Mouse (Mus musculus): ENCODE data around the gene 6820408C15Rik. TPM values are rescaled to one million over a fixed set of nuclear protein-coding genes. Genes with fewer than 3 reads are reported as not detected.
A peak's percentile ranks its signal among the peaks of the same experiment; 100 is the strongest.

The 6820408C15Rik gene
- total RNA-seq, 2 experiments from 2014 or later: 2.6 to 3.1 TPM

DNA sequence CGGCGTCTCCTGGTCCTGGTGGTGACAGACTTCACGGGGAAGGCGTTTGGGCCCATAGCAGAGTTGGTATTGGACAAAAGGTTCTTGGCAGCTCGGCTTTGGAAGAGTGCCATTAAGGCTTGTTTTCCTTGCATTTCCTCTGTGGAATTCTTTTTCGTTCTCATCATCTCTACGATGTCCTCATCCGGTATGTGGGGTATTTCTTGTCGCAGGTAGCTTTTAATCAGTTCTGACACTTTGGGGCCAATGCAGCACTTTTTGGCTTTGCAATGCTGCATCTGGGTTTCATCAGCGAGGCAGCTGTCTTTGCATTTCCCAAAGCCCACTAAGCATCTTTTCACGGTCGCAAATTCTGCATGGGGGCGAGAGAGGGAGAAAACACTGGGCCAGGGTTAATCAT, 43.9 kb downstream of the 6820408C15Rik start:
- intact Hi-C loops (cut with DNase I): no loop called here
- no peak for DNase-seq

DNA sequence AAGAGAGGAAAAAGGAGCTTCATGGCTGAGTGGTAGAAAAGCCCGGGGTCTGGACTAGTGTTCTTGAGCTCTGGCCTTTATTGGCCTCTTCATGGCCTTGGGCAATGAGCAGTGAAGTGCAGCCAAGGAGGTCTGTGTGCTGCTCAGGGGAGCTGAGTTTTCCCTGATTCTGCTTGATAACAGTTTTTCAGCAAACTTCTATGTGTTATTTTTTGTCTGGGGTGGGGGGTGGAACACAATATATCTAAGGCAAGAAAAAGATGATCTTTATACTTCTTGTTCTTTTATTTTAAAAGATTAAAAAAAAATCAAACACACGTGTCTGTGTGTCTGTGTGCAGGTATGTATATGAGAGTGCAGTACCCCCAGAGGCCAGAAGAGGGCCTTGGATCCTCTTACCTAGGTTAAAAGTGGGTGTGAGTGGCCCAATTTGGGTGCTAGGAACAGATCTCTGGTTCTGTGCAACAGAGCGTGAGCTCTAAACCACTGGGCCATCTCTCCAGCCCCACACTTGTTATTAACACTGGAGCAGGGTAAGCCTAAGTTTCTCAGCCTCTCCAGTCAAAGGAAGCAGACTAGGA, 49.3 kb downstream of the 6820408C15Rik start, which contains the start of gene Defb23:
Gene Defb23, minus strand, starts transcription at position 51 of the 581 bp plus-strand sequence.
- intact Hi-C loops (cut with DNase I): no loop called here

DNA sequence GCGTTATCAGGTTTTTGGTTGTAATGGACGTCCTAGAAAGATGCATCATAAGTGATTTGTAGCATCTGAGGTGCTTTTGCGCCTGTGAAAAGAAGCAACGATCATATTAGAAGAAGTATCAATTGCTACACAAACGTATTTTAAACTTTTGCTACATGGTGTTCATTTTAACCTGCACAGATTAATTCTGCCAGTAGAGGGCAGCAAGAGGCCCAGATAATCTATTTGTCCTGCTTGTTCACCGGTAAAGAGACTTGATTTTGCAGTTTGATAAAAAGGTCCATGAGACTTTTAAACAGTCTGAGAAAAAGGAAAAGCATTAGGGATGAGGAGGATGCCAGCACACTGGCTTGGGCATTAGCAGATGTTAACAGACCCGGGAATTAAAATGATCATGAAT, 55.6 kb downstream of the 6820408C15Rik start:
- DNase-seq: peak; percentile 17
- intact Hi-C loops (cut with DNase I): no loop called here

More for the DNA sequence above, 49.3 kb downstream of the 6820408C15Rik start, which contains the start of gene Defb23:
- DNase-seq: no peak

DNA sequence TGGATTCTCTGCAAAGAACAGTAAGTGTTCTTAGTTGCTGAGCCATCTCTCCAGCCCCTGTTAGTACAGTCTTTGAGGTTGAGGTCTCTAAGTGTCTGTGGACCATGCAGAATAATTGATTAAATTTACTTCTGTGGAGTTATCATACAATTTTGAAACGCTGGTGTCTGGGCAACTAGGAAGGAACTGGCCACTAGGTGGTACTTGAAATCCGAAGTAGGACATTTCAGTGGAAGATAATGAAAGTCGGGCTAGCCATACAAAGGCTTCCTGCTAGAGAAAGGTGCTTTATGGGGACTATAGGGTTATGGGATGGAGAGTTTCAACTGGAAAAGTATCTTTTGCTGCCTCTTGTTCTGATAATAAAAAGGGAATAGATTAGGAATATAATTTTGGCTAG, 57.0 kb downstream of the 6820408C15Rik start:
- DNase-seq: no peak
- intact Hi-C loops (cut with DNase I): no loop called here

DNA sequence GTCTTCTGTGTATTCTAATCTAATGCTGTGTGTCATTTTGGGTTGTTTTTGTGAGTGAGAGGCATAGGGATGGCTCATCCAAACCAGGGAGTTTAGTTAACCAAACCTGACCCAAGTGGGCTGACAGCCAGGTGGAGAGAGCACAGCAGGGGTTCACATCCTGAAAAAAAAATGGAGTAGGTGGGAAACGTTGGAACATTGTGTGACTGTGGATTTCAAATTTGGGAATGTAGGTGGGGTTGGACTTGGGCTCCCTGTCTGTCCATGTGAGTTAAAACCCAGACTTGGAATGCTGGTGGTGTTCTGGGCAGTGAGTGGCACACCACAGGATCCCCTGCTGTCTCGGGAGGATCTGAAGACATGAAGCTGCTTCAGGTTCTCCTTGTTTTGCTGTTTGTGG, 61.4 kb downstream of the 6820408C15Rik start, which contains the start of gene Defb20:
Gene Defb20, plus strand, starts transcription at position 301 of the 400 bp plus-strand sequence.
- intact Hi-C loops (cut with DNase I): no loop called here
- DNase-seq: no peak

DNA sequence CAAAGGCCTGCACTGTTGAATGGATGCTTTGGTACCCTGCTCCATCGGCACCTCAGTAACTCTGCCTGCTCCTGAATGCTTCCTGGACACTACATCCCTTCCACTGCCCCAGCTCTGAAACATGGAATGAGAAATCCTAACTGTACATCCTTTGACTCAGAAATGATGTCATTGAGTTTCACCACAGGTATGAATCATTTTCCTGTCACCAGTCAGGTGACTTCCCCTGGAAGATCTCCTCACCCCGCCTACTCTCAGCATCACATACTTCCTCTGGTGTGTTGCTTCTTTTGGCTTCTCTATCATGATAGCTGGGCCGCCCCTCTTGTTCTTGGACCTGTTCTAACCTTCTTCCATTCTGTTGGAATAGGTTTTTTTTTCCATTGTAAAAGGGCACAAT, 65.5 kb downstream of the 6820408C15Rik start:
- DNase-seq: no peak
- intact Hi-C loops (cut with DNase I): no loop called here

DNA sequence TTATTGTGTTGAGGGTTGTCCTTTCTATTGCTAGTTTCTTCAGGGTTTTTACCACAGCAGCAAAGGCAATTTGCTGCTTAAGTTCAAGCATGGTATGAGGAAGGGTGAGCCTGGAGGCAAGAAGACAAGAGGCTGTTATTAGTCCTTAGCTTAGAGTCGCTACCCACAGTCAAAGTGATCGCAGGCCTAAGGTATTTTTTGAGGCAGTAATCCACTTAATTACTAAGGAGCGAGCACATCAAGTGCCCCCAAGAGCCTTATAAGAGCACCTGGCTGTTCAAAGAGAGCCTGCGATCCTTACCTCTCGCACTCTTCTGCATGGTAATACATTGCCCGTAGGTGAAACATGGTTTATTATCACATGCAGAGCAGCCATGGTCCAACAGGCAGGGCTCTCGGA, 66.3 kb downstream of the 6820408C15Rik start:
- DNase-seq: no peak
- intact Hi-C loops (cut with DNase I): no loop called here

DNA sequence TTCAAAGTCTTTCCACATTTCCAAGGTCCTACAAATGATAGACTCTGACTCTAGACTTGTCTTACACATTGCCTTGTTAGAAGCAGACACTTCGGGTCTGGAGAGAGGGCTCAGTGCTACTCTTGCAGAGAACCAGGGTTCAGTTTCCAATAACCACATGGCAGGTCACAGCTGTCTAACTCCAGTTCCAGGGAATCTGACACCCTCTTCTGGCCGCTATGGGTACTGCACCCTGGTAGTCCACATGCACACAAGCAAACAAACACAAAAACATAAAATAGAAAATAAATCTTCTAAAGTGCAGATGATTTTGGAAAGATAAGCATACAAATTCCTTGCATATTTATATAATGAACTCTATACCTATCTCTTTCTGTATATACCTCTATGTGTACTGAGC, 71.6 kb downstream of the 6820408C15Rik start:
- no peak for DNase-seq
- intact Hi-C loops (cut with DNase I): no loop called here

DNA sequence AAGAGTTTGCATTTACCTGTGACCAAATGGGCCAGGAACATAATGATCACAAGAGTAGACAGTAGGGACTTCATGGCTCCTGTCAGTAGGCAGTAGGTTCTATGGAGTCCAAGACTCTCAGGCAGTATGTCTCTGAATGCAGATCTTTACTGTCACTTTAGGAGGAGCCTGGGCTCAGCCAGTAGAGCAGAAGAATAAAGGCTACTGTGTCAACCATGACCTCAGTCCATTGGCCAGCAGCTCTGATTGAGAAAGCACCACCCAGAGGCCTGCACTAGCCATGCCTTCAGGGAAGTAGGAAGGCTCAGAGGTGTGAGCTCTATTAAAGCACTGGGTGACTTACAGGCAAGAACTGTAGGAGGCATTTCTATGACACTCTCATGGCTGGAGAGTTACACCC, 74.7 kb downstream of the 6820408C15Rik start, which contains the start of gene Defb22:
Gene Defb22, minus strand, starts transcription at position 101 of the 400 bp plus-strand sequence.
- intact Hi-C loops (cut with DNase I): no loop called here
- DNase-seq: no peak

DNA sequence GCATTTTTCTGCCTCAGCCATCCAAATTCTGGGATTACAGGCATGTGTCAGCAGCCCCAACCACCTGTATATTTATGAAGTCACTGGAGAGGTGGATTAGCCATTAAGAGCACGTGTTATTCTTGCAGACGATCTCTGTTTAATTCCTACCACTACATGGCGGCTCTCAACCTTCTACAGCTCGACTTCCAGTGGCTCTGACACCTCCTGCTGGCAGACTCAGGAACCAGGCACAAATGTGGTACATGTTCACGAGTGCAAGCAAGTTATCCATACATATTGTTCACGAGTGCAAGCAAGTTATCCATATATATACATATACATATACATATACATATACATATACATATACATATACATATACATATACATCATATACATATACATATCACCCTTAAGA, 77.8 kb downstream of the 6820408C15Rik start:
- DNase-seq: no peak
- intact Hi-C loops (cut with DNase I): no loop called here

Other genes with a start within 250 kb of the 6820408C15Rik start
- gene Csnk2a1, start 188.7 kb upstream of the 6820408C15Rik start, total RNA-seq (2021): 100 to 1,000 TPM; 142 to 148 TPM
- 10 to 100 TPM; 41.2 to 42.6 TPM for gene Tbc1d20, start 121.8 kb upstream of the 6820408C15Rik start, total RNA-seq (2021)
- 100 to 1,000 TPM; 123 to 134 TPM for gene Rbck1, start 82.9 kb upstream of the 6820408C15Rik start, total RNA-seq (2021)
- gene Trib3, start 71.6 kb upstream of the 6820408C15Rik start, total RNA-seq (2021): 1 to 10 TPM in 1 of 2 experiments, under 1 TPM in 1; 0.92 to 1.4 TPM
- 10 to 100 TPM; 18.7 to 27.1 TPM for gene Nrsn2, start 38.9 kb upstream of the 6820408C15Rik start, total RNA-seq (2021)
- 100 to 1,000 TPM; 102 to 105 TPM for gene Sox12, start 17.5 kb upstream of the 6820408C15Rik start, total RNA-seq (2021)
- 10 to 100 TPM; 12.5 to 13.8 TPM for gene Zcchc3, start 560 bp upstream of the 6820408C15Rik start, total RNA-seq (2021)
- gene Defb23, start 49.0 kb downstream of the 6820408C15Rik start, total RNA-seq (2021): not detected
- gene Defb20, start 61.5 kb downstream of the 6820408C15Rik start, total RNA-seq (2021): not detected
- not detected for gene Defb22, start 74.6 kb downstream of the 6820408C15Rik start, total RNA-seq (2021)
- gene Defb26, start 96.1 kb downstream of the 6820408C15Rik start, total RNA-seq (2021): not detected
- gene Defb28, start 102.7 kb downstream of the 6820408C15Rik start, total RNA-seq (2021): not detected
- not detected for gene Defb29, start 124.5 kb downstream of the 6820408C15Rik start, total RNA-seq (2021)
- gene Gm17416, start 153.8 kb downstream of the 6820408C15Rik start, total RNA-seq (2021): not detected
- not detected for gene Defb21, start 157.2 kb downstream of the 6820408C15Rik start, total RNA-seq (2021)
- not detected for gene Defb19, start 164.7 kb downstream of the 6820408C15Rik start, total RNA-seq (2021)
- gene Defb45, start 183.8 kb downstream of the 6820408C15Rik start, total RNA-seq (2021): not detected
- not detected for gene Defb36, start 188.7 kb downstream of the 6820408C15Rik start, total RNA-seq (2021)
- not detected for gene Defb25, start 207.5 kb downstream of the 6820408C15Rik start, total RNA-seq (2021)
- under 1 TPM; 0.62 to 0.86 TPM for gene Rem1, start 211.4 kb downstream of the 6820408C15Rik start, total RNA-seq (2021)

Data from left cerebral cortex, postnatal 4 days (tissue).